Mouse (Mus musculus): Measurements from ENCODE around the gene Osbpl7. TPM values are rescaled to one million over a fixed set of nuclear protein-coding genes. Genes with fewer than 3 reads are reported as not detected.

Gene Osbpl7
- polyA plus RNA-seq, 1 experiment = 9.1 TPM

GRCm38 (mm10) chr11:97103163-97104090 is 53.0 kb downstream of the Osbpl7 start:
- no peak for DNase-seq
- WGBS = 90% methylated on average over 10 of the region's 10 CpGs
- Histone ChIP-seq H3K27me3 (replicated peaks; ENCODE audit: control insufficient read depth, insufficient read depth, low read length) (no peaks in the 10 kb centered on the region), H3K4me1 (ENCODE audit: control insufficient read depth, insufficient read depth, low read length) (no peaks in the 10 kb centered on the region), H3K36me3 (ENCODE audit: control insufficient read depth, insufficient read depth, low read length) (no peaks in the 10 kb centered on the region), H3K4me3 (ENCODE audit: insufficient read depth, low read depth, low read length) (no peak overlapping the region), H3K27ac (ENCODE audit: insufficient read depth, low read depth, low read length) (no peak overlapping the region)
- TF ChIP-seq CTCF (conservative IDR thresholded peaks at IDR 0.05; ENCODE audit: insufficient read depth, insufficient read length, low read depth, low read length) (no peak), POLR2A (IDR thresholded peaks at IDR 0.05; ENCODE audit: low read depth, low read length) (no peak)

- TF ChIP-seq CTCF (conservative IDR thresholded peaks at IDR 0.05; ENCODE audit: insufficient read depth, insufficient read length, low read depth, low read length) (no peak), POLR2A (IDR thresholded peaks at IDR 0.05; ENCODE audit: low read depth, low read length) (no peak)
- Histone ChIP-seq H3K27me3 (replicated peaks; ENCODE audit: control insufficient read depth, insufficient read depth, low read length) (no peaks in the 10 kb centered on the region), H3K4me3 (ENCODE audit: insufficient read depth, low read depth, low read length) (no peak overlapping the region), H3K36me3 (ENCODE audit: control insufficient read depth, insufficient read depth, low read length) (no peaks in the 10 kb centered on the region), H3K4me1 (ENCODE audit: control insufficient read depth, insufficient read depth, low read length) (no peaks in the 10 kb centered on the region), H3K27ac (ENCODE audit: insufficient read depth, low read depth, low read length) (no peak overlapping the region)
- DNase-seq = no peak
- 94% methylated on average over 9 of the region's 9 CpGs for WGBS
Observed at GRCm38 (mm10) chr11:97104091-97104483, 53.7 kb downstream of the Osbpl7 start.

GRCm38 (mm10) chr11:97108976-97109375 is 58.5 kb downstream of the Osbpl7 start:
- TF ChIP-seq POLR2A (IDR thresholded peaks at IDR 0.05; ENCODE audit: low read depth, low read length) (no peak), CTCF (conservative IDR thresholded peaks at IDR 0.05; ENCODE audit: insufficient read depth, insufficient read length, low read depth, low read length) (no peak)
- no peak overlapping the region for H3K27ac ChIP-seq (ENCODE audit: insufficient read depth, low read depth, low read length)
- whole genome bisulfite sequencing = 83% methylated on average over 16 of the region's 16 CpGs
- no peaks in the 10 kb centered on the region for H3K27me3 ChIP-seq (replicated peaks; ENCODE audit: control insufficient read depth, insufficient read depth, low read length)
- H3K4me1 ChIP-seq (ENCODE audit: control insufficient read depth, insufficient read depth, low read length) = no peaks in the 10 kb centered on the region
- H3K4me3 ChIP-seq (ENCODE audit: insufficient read depth, low read depth, low read length) = no peak overlapping the region
- no peaks in the 10 kb centered on the region for H3K36me3 ChIP-seq (ENCODE audit: control insufficient read depth, insufficient read depth, low read length)
- DNase-seq = no peak

GRCm38 (mm10) chr11:97112519-97113125 is 62.2 kb downstream of the Osbpl7 start:
- DNase-seq = no peak
- no peaks in the 10 kb centered on the region for H3K36me3 ChIP-seq (ENCODE audit: control insufficient read depth, insufficient read depth, low read length)
- TF ChIP-seq CTCF (conservative IDR thresholded peaks at IDR 0.05; ENCODE audit: insufficient read depth, insufficient read length, low read depth, low read length) = no peak
- no peak for TF ChIP-seq POLR2A (IDR thresholded peaks at IDR 0.05; ENCODE audit: low read depth, low read length)
- no peaks in the 10 kb centered on the region for H3K4me1 ChIP-seq (ENCODE audit: control insufficient read depth, insufficient read depth, low read length)
- H3K27ac ChIP-seq (ENCODE audit: insufficient read depth, low read depth, low read length) = no peak overlapping the region
- H3K4me3 ChIP-seq (ENCODE audit: insufficient read depth, low read depth, low read length) = no peak overlapping the region
- 94% methylated on average over 9 of the region's 9 CpGs for WGBS
- H3K27me3 ChIP-seq (replicated peaks; ENCODE audit: control insufficient read depth, insufficient read depth, low read length) = peaks cover 9% of the 10 kb centered on the region

GRCm38 (mm10) chr11:97114671-97115601 is 64.5 kb downstream of the Osbpl7 start, which contains the start of gene Tbx21:
Gene Tbx21 (minus strand): TSS chr11:97115331.
- Histone ChIP-seq H3K27me3 (replicated peaks; ENCODE audit: control insufficient read depth, insufficient read depth, low read length) (peaks cover 9% of the 10 kb centered on the region), H3K4me3 (ENCODE audit: insufficient read depth, low read depth, low read length) (peak within 1 kb of the TSS; percentile 21; the same call in 1 of the 2 replicates)

GRCm38 (mm10) chr11:97115797-97116196 is 65.4 kb downstream of the Osbpl7 start:
- peaks cover 9% of the 10 kb centered on the region for H3K27me3 ChIP-seq (replicated peaks; ENCODE audit: control insufficient read depth, insufficient read depth, low read length)
- no peak overlapping the region for H3K4me3 ChIP-seq (ENCODE audit: insufficient read depth, low read depth, low read length)
- no peaks in the 10 kb centered on the region for H3K4me1 ChIP-seq (ENCODE audit: control insufficient read depth, insufficient read depth, low read length)
- 19% methylated on average over 11 of the region's 11 CpGs for WGBS
- no peak for TF ChIP-seq CTCF (conservative IDR thresholded peaks at IDR 0.05; ENCODE audit: insufficient read depth, insufficient read length, low read depth, low read length)
- TF ChIP-seq POLR2A (IDR thresholded peaks at IDR 0.05; ENCODE audit: low read depth, low read length) = no peak
- no peak overlapping the region for H3K27ac ChIP-seq (ENCODE audit: insufficient read depth, low read depth, low read length)
- DNase-seq = no peak
- H3K36me3 ChIP-seq (ENCODE audit: control insufficient read depth, insufficient read depth, low read length) = no peaks in the 10 kb centered on the region

More at GRCm38 (mm10) chr11:97114671-97115601, 64.5 kb downstream of the Osbpl7 start, which contains the start of gene Tbx21:
- H3K27ac ChIP-seq (ENCODE audit: insufficient read depth, low read depth, low read length) = no peak within 1 kb of the TSS
- 1% methylated on average over 87 of the region's 87 CpGs for WGBS
- no peaks in the 10 kb centered on the region for H3K4me1 ChIP-seq (ENCODE audit: control insufficient read depth, insufficient read depth, low read length)
- no peak for DNase-seq
- TF ChIP-seq POLR2A (IDR thresholded peaks at IDR 0.05; ENCODE audit: low read depth, low read length) = no peak
- no peak for TF ChIP-seq CTCF (conservative IDR thresholded peaks at IDR 0.05; ENCODE audit: insufficient read depth, insufficient read length, low read depth, low read length)
- no peaks in the 10 kb centered on the region for H3K36me3 ChIP-seq (ENCODE audit: control insufficient read depth, insufficient read depth, low read length)

Other genes starting within 250 kb of the Osbpl7 start
- 230 and 252 TPM in 2 replicates for gene Nfe2l1, start 220.7 kb upstream of the Osbpl7 start, polyA plus RNA-seq (2012; rRNA removed)
- gene Copz2, start 200.8 kb upstream of the Osbpl7 start, polyA plus RNA-seq (2012; rRNA removed) = 56.2 and 61.6 TPM in 2 replicates
- gene Cdk5rap3, start 134.1 kb upstream of the Osbpl7 start, polyA plus RNA-seq (2012; rRNA removed) = 35.6 and 37.2 TPM in 2 replicates
- gene Prr15l, start 122.5 kb upstream of the Osbpl7 start, polyA plus RNA-seq (2012; rRNA removed) = 114 and 119 TPM in 2 replicates
- gene Pnpo, start 106.6 kb upstream of the Osbpl7 start, polyA plus RNA-seq (2012; rRNA removed) = 73.0 and 77.1 TPM in 2 replicates
- 11.9 and 13.3 TPM in 2 replicates for gene Sp2, start 67.7 kb upstream of the Osbpl7 start, polyA plus RNA-seq (2012; rRNA removed)
- gene Sp6, start 37.2 kb upstream of the Osbpl7 start, polyA plus RNA-seq (2012; rRNA removed) = 0.91 and 0.95 TPM in 2 replicates
- gene Scrn2, start 20.7 kb upstream of the Osbpl7 start, polyA plus RNA-seq (2012; rRNA removed) = 104 and 112 TPM in 2 replicates
- gene Lrrc46, start 9.2 kb upstream of the Osbpl7 start, polyA plus RNA-seq (2012; rRNA removed) = 1.9 and 2.5 TPM in 2 replicates
- gene Mrpl10, start 9.1 kb upstream of the Osbpl7 start, polyA plus RNA-seq (2012; rRNA removed) = 137 and 138 TPM in 2 replicates
- gene Tbx21, start 64.7 kb downstream of the Osbpl7 start, polyA plus RNA-seq (2012; rRNA removed) = 0.20 and 0.56 TPM in 2 replicates
- gene Tbkbp1, start 100.9 kb downstream of the Osbpl7 start, polyA plus RNA-seq (2012; rRNA removed) = 10.4 and 12.1 TPM in 2 replicates
- gene Kpnb1, start 137.3 kb downstream of the Osbpl7 start, polyA plus RNA-seq (2012; rRNA removed) = 22.3 and 25.6 TPM in 2 replicates
- 23.1 and 25.3 TPM in 2 replicates for gene Npepps, start 230.0 kb downstream of the Osbpl7 start, polyA plus RNA-seq (2012; rRNA removed)